In the genomic region with DNA sequence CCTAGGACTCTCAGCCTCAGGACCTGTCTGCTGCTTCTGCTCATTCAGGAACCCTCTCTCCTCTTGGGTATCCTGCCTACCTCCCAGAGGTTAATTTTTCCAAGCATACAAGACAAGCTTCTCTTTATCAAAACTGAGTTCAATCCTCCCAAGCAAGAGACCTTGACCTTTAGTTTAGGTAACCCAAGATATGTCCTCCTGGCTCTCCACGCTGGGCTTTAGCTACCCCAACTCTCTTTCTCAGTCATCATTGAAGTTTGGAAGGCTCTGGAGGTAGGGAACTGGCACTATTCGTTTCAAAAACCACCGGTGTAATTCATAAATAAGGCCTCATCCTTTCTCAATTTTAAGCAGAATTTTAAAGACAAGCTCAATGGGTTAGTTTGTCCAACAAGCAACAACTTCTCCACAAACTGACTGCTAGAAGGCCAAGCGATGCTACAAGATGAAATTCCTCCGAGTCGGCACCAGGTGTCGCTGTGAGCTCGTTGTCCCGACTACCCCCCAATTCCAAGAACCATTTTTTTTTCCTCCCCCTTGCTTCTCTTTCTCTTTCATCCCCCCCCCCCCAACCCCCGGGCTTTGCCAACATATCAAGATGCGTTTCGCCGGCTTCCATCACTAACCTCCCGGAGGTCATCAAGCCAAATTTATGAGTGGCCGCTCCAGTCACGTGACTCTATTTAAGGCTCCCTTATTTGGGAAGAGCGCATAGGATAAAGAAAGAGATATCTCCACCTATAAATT, we compare ENCODE assay signal across 8 mouse cellular contexts. TPM values are rescaled to one million over a fixed set of nuclear protein-coding genes. Genes with fewer than 3 reads are reported as not detected.
DNase-seq lines count a peak whose midpoint lies in the region; ATAC-seq lines count a peak whose summit lies in the region.

No protein-coding gene starts in this region.

- no peak overlapping the region for H3K9ac ChIP-seq in heart, embryonic 15.5 days
- H3K9ac ChIP-seq in midbrain, embryonic 11.5 days (ENCODE audit: low read length) = no peak overlapping the region

- no peaks in the 10 kb centered on the region for H3K9me3 ChIP-seq in heart, embryonic 15.5 days (replicated peaks)
- H3K9me3 ChIP-seq in midbrain, embryonic 11.5 days (ENCODE audit: control insufficient read depth, low read length) = no peaks in the 10 kb centered on the region

- H3K4me3 ChIP-seq in brown adipose tissue, adult 24 weeks (ENCODE audit: insufficient read depth, low read depth, low read length) = peak overlapping the region; percentile 74
- peak overlapping the region; percentile 22 for H3K4me3 ChIP-seq in heart, embryonic 15.5 days
- H3K4me3 ChIP-seq in midbrain, embryonic 11.5 days (ENCODE audit: low read depth, low read length) = no peak overlapping the region

- H3K4me1 ChIP-seq in brown adipose tissue, adult 24 weeks (ENCODE audit: control insufficient read depth, insufficient read depth, insufficient read length, low read length) = 0 out of 2 replicates have a peak, but pooled peaks cover 5% of the 10 kb centered on the region
- peaks cover 15% of the 10 kb centered on the region for H3K4me1 ChIP-seq in heart, embryonic 15.5 days (replicated peaks)
- H3K4me1 ChIP-seq in midbrain, embryonic 11.5 days (ENCODE audit: control insufficient read depth, insufficient read depth, low read length) = no peaks in the 10 kb centered on the region

- no peaks in the 10 kb centered on the region for H3K36me3 ChIP-seq in heart, embryonic 15.5 days
- no peaks in the 10 kb centered on the region for H3K36me3 ChIP-seq in midbrain, embryonic 11.5 days (ENCODE audit: control insufficient read depth, insufficient read depth, low read length)

- 4% methylated on average over 17 of the region's 17 CpGs for WGBS in heart, embryonic 15.5 days
- WGBS in midbrain, embryonic 11.5 days = 2% methylated on average over 17 of the region's 17 CpGs

- intact Hi-C loops in left cerebral cortex, postnatal 25 days (cut with DNase I) = loop anchor here (1.0 to 5.0 kb wide), 3 partner anchors 109 to 159 kb away; no protein-coding TSS in a partner anchor

- H3K4me2 ChIP-seq in heart, embryonic 15.5 days = peak overlapping the region; percentile 41
- H3K4me2 ChIP-seq in midbrain, embryonic 11.5 days = no peak overlapping the region

- peak; percentile 29 for DNase-seq in cerebellum, adult 8-10 months
- DNase-seq in cerebellum, adult 11 months = no peak
- peak; percentile 66 for DNase-seq in 416B (ENCODE audit: low read depth)
- DNase-seq in left cerebral cortex, postnatal 25 days (ENCODE audit: low spot score in 2 of 2) = peak; percentile 40 to 44
- peak; percentile 95 for DNase-seq in midbrain, embryonic 11.5 days (ENCODE audit: low spot score, missing footprints)
- peak; percentile 60 for DNase-seq in thymus, postnatal 4 days

- H3K27ac ChIP-seq in brown adipose tissue, adult 24 weeks (replicated peaks; ENCODE audit: low read depth, low read length) = no peak overlapping the region; the same call in 1 of the 2 replicates
- H3K27ac ChIP-seq in heart, embryonic 15.5 days = no peak overlapping the region
- H3K27ac ChIP-seq in midbrain, embryonic 11.5 days (ENCODE audit: low read depth, low read length) = no peak overlapping the region

- no peak for ATAC-seq in heart, embryonic 15.5 days (replicated peaks; ENCODE audit: insufficient number of reproducible peaks, insufficient read depth, low FRiP score, low read depth)
- ATAC-seq in midbrain, embryonic 11.5 days (ENCODE audit: low FRiP score) = no peak

- H3K27me3 ChIP-seq in heart, embryonic 15.5 days = peaks cover 99% of the 10 kb centered on the region
- peaks cover 99% of the 10 kb centered on the region for H3K27me3 ChIP-seq in midbrain, embryonic 11.5 days (ENCODE audit: control insufficient read depth, insufficient read depth, low read length)

RNA-seq across cellular contexts. Expression of a gene that starts 5.3 kb away (rescaled TPM):
- 9.4 and 13.7 TPM in 2 replicates for polyA plus RNA-seq in brown adipose tissue, adult 24 weeks (2012; ENCODE audit: insufficient read depth, insufficient read length, missing spikeins)
- polyA plus RNA-seq in heart, embryonic 15.5 days (2015; fragmentation: Nextera tagmentation; extraction: Ambion mirVana) = 0.52 and 1.7 TPM in 2 replicates
- not detected for total RNA-seq in left cerebral cortex, postnatal 25 days (2021)
- not detected in 2 replicates for polyA plus RNA-seq in midbrain, embryonic 11.5 days (2014; fragmentation: Nextera tagmentation; extraction: Ambion mirVana)

RNA-seq across cellular contexts. Expression of a gene that starts 15.4 kb away (rescaled TPM):
- 17.1 and 21.7 TPM in 2 replicates for polyA plus RNA-seq in brown adipose tissue, adult 24 weeks (2012; ENCODE audit: insufficient read depth, insufficient read length, missing spikeins)
- 0.43 and 0.57 TPM in 2 replicates for polyA plus RNA-seq in heart, embryonic 15.5 days (2015; fragmentation: Nextera tagmentation; extraction: Ambion mirVana)
- total RNA-seq in left cerebral cortex, postnatal 25 days (2021) = not detected
- polyA plus RNA-seq in midbrain, embryonic 11.5 days (2014; fragmentation: Nextera tagmentation; extraction: Ambion mirVana) = not detected in 2 replicates

RNA-seq across cellular contexts. Expression of a gene that starts 23.0 kb away (rescaled TPM):
- polyA plus RNA-seq in brown adipose tissue, adult 24 weeks (2012; ENCODE audit: insufficient read depth, insufficient read length, missing spikeins) = 8.9 and 9.8 TPM in 2 replicates
- polyA plus RNA-seq in heart, embryonic 15.5 days (2015; fragmentation: Nextera tagmentation; extraction: Ambion mirVana) = 0.16 TPM in 1 of 2 replicates, not detected in the other
- total RNA-seq in left cerebral cortex, postnatal 25 days (2021) = not detected
- polyA plus RNA-seq in midbrain, embryonic 11.5 days (2014; fragmentation: Nextera tagmentation; extraction: Ambion mirVana) = not detected in 2 replicates

RNA-seq across cellular contexts. Expression of a gene that starts 37.2 kb away (rescaled TPM):
- not detected in 2 replicates for polyA plus RNA-seq in brown adipose tissue, adult 24 weeks (2012; ENCODE audit: insufficient read depth, insufficient read length, missing spikeins)
- 0.19 TPM in 1 of 2 replicates, not detected in the other for polyA plus RNA-seq in heart, embryonic 15.5 days (2015; fragmentation: Nextera tagmentation; extraction: Ambion mirVana)
- total RNA-seq in left cerebral cortex, postnatal 25 days (2021) = not detected
- not detected in 2 replicates for polyA plus RNA-seq in midbrain, embryonic 11.5 days (2014; fragmentation: Nextera tagmentation; extraction: Ambion mirVana)

RNA-seq across cellular contexts. Expression of a gene that starts 46.2 kb away (rescaled TPM):
- polyA plus RNA-seq in brown adipose tissue, adult 24 weeks (2012; ENCODE audit: insufficient read depth, insufficient read length, missing spikeins) = 14.1 and 15.1 TPM in 2 replicates
- polyA plus RNA-seq in heart, embryonic 15.5 days (2015; fragmentation: Nextera tagmentation; extraction: Ambion mirVana) = 0.42 and 0.80 TPM in 2 replicates
- not detected for total RNA-seq in left cerebral cortex, postnatal 25 days (2021)
- not detected in 2 replicates for polyA plus RNA-seq in midbrain, embryonic 11.5 days (2014; fragmentation: Nextera tagmentation; extraction: Ambion mirVana)

Comparison
In these comparisons a context has a peak if more than half of its experiments do, and no peak if none do; other contexts are left out.
1. RNA of a gene that starts 15.4 kb away (polyA plus RNA-seq): 17.1 to 21.7 TPM in brown adipose tissue, adult 24 weeks; 0.43 to 0.57 TPM in heart, embryonic 15.5 days and not detected in midbrain, embryonic 11.5 days; every median in the first group is over 10 times any median in the second.